8 mouse cellular contexts compared by ENCODE assay signal in genomic region chr16:20589939-20590679, GRCm38 (mm10). TPM values are rescaled to one million over a fixed set of nuclear protein-coding genes. Genes with fewer than 3 reads are reported as not detected.
DNase-seq lines count a peak whose midpoint lies in the region; ATAC-seq lines count a peak whose summit lies in the region.

No protein-coding gene starts in this region.

- ATAC-seq in kidney, embryonic 14.5 days (ENCODE audit: low FRiP score, low TSS enrichment), result peak; percentile 86
- ATAC-seq in embryonic facial prominence, embryonic 13.5 days (ENCODE audit: insufficient number of reproducible peaks, insufficient read depth, low FRiP score, low TSS enrichment, low read depth), result peak; percentile 64
- ATAC-seq in hindbrain, embryonic 13.5 days (ENCODE audit: low FRiP score), result peak; percentile 90
- peak; percentile 57 for ATAC-seq in limb, embryonic 15.5 days (ENCODE audit: insufficient number of reproducible peaks, low FRiP score, low TSS enrichment, low read depth)

- H3K4me3 ChIP-seq in kidney, embryonic 14.5 days (ENCODE audit: low read length), result peak overlapping the region; percentile 46
- H3K4me3 ChIP-seq in embryonic facial prominence, embryonic 13.5 days, result peak overlapping the region; percentile 57
- H3K4me3 ChIP-seq in hindbrain, embryonic 13.5 days, result peak overlapping the region; percentile 57
- H3K4me3 ChIP-seq in limb, embryonic 15.5 days, result peak overlapping the region; percentile 52

- peaks cover 55% of the 10 kb centered on the region for H3K27me3 ChIP-seq in kidney, embryonic 14.5 days (ENCODE audit: control insufficient read depth, insufficient read depth, low read length)
- H3K27me3 ChIP-seq in embryonic facial prominence, embryonic 13.5 days, result peaks cover 72% of the 10 kb centered on the region
- peaks cover 72% of the 10 kb centered on the region for H3K27me3 ChIP-seq in hindbrain, embryonic 13.5 days
- H3K27me3 ChIP-seq in limb, embryonic 15.5 days, result peaks cover 65% of the 10 kb centered on the region

- 2% methylated on average over 36 of the region's 39 CpGs for WGBS in kidney, embryonic 14.5 days
- WGBS in embryonic facial prominence, embryonic 13.5 days, result under 1% methylated on average over 37 of the region's 39 CpGs
- WGBS in hindbrain, embryonic 13.5 days, result under 1% methylated on average over 38 of the region's 39 CpGs
- WGBS in limb, embryonic 15.5 days, result under 1% methylated on average over 37 of the region's 39 CpGs

- DNase-seq in kidney, adult 18-20 months, result no peak
- DNase-seq in adrenal gland, postnatal 10 days, result peak; percentile 44
- peak; percentile 69 for DNase-seq in retina, postnatal 1 day
- DNase-seq in ovary, postnatal 10 days (ENCODE audit: low spot score), result no peak

- no peaks in the 10 kb centered on the region; the same call in 1 of the 2 replicates for H3K4me1 ChIP-seq in kidney, embryonic 14.5 days (ENCODE audit: control insufficient read depth, insufficient read depth, low read length)
- peaks cover 24% of the 10 kb centered on the region for H3K4me1 ChIP-seq in embryonic facial prominence, embryonic 13.5 days
- H3K4me1 ChIP-seq in hindbrain, embryonic 13.5 days (replicated peaks), result peaks cover 22% of the 10 kb centered on the region
- H3K4me1 ChIP-seq in limb, embryonic 15.5 days, result peaks cover 23% of the 10 kb centered on the region

- peak overlapping the region; percentile 49; the same call in 1 of the 2 replicates for H3K9ac ChIP-seq in kidney, embryonic 14.5 days (ENCODE audit: low read depth, low read length)
- peak overlapping the region; percentile 69 for H3K9ac ChIP-seq in embryonic facial prominence, embryonic 13.5 days
- H3K9ac ChIP-seq in hindbrain, embryonic 13.5 days, result peak overlapping the region; percentile 79
- peak overlapping the region; percentile 21 for H3K9ac ChIP-seq in limb, embryonic 15.5 days

- no peak overlapping the region for H3K27ac ChIP-seq in kidney, embryonic 14.5 days (ENCODE audit: low read depth, low read length)
- no peak overlapping the region for H3K27ac ChIP-seq in embryonic facial prominence, embryonic 13.5 days
- peak overlapping the region; percentile 64 for H3K27ac ChIP-seq in hindbrain, embryonic 13.5 days
- H3K27ac ChIP-seq in limb, embryonic 15.5 days, result no peak overlapping the region

- H3K4me2 ChIP-seq in kidney, embryonic 14.5 days (replicated peaks; ENCODE audit: low read depth, low read length), result peak overlapping the region; percentile 84
- H3K4me2 ChIP-seq in embryonic facial prominence, embryonic 13.5 days, result peak overlapping the region; percentile 89
- H3K4me2 ChIP-seq in hindbrain, embryonic 13.5 days, result peak overlapping the region; percentile 90
- H3K4me2 ChIP-seq in limb, embryonic 15.5 days, result peak overlapping the region; percentile 94

- H3K9me3 ChIP-seq in kidney, embryonic 14.5 days (ENCODE audit: control insufficient read depth, low read length), result 0 out of 2 replicates have a peak, but pooled peaks cover 2% of the 10 kb centered on the region
- H3K9me3 ChIP-seq in embryonic facial prominence, embryonic 13.5 days, result no peaks in the 10 kb centered on the region
- no peaks in the 10 kb centered on the region for H3K9me3 ChIP-seq in hindbrain, embryonic 13.5 days
- no peaks in the 10 kb centered on the region for H3K9me3 ChIP-seq in limb, embryonic 15.5 days

- H3K36me3 ChIP-seq in kidney, embryonic 14.5 days (ENCODE audit: control insufficient read depth, insufficient read depth, low read length), result no peaks in the 10 kb centered on the region
- no peaks in the 10 kb centered on the region for H3K36me3 ChIP-seq in embryonic facial prominence, embryonic 13.5 days
- no peaks in the 10 kb centered on the region for H3K36me3 ChIP-seq in hindbrain, embryonic 13.5 days
- no peaks in the 10 kb centered on the region for H3K36me3 ChIP-seq in limb, embryonic 15.5 days

RNA-seq across cellular contexts. Expression of gene Vwa5b2, which starts 0.8 kb away (rescaled TPM):
- polyA plus RNA-seq in kidney, embryonic 14.5 days (2014; fragmentation: Nextera tagmentation; extraction: Ambion mirVana), result 0.79 and 1.3 TPM in 2 replicates
- 1 to 10 TPM; 1.9 to 4.8 TPM for total RNA-seq in adrenal gland, postnatal 10 days (2021)
- polyA plus RNA-seq in embryonic facial prominence, embryonic 13.5 days (2015; fragmentation: Nextera tagmentation; extraction: Ambion mirVana), result 1.6 and 2.8 TPM in 2 replicates
- polyA plus RNA-seq in hindbrain, embryonic 13.5 days (2015; fragmentation: Nextera tagmentation; extraction: Ambion mirVana), result 13.1 and 14.1 TPM in 2 replicates
- 0.55 and 0.60 TPM in 2 replicates for polyA plus RNA-seq in limb, embryonic 15.5 days (2015; fragmentation: Nextera tagmentation; extraction: Ambion mirVana)

RNA-seq across cellular contexts. Expression of gene Eef1akmt4, which starts 21.3 kb away (rescaled TPM):
- 42.2 and 42.4 TPM in 2 replicates for polyA plus RNA-seq in kidney, embryonic 14.5 days (2014; fragmentation: Nextera tagmentation; extraction: Ambion mirVana)
- total RNA-seq in adrenal gland, postnatal 10 days (2021), result 10 to 100 TPM in 1 of 2 experiments, 1 to 10 TPM in 1; 9.3 to 10.7 TPM
- polyA plus RNA-seq in embryonic facial prominence, embryonic 13.5 days (2015; fragmentation: Nextera tagmentation; extraction: Ambion mirVana), result 30.9 and 33.5 TPM in 2 replicates
- 13.4 and 15.1 TPM in 2 replicates for polyA plus RNA-seq in hindbrain, embryonic 13.5 days (2015; fragmentation: Nextera tagmentation; extraction: Ambion mirVana)
- polyA plus RNA-seq in limb, embryonic 15.5 days (2015; fragmentation: Nextera tagmentation; extraction: Ambion mirVana), result 29.6 and 29.7 TPM in 2 replicates

RNA-seq across cellular contexts. Expression of gene Gm49333, which starts 21.3 kb away (rescaled TPM):
- not detected in 2 replicates for polyA plus RNA-seq in kidney, embryonic 14.5 days (2014; fragmentation: Nextera tagmentation; extraction: Ambion mirVana)
- total RNA-seq in adrenal gland, postnatal 10 days (2021), result not detected
- 0.41 TPM in 1 of 2 replicates, not detected in the other for polyA plus RNA-seq in embryonic facial prominence, embryonic 13.5 days (2015; fragmentation: Nextera tagmentation; extraction: Ambion mirVana)
- polyA plus RNA-seq in hindbrain, embryonic 13.5 days (2015; fragmentation: Nextera tagmentation; extraction: Ambion mirVana), result not detected in 2 replicates
- not detected in 2 replicates for polyA plus RNA-seq in limb, embryonic 15.5 days (2015; fragmentation: Nextera tagmentation; extraction: Ambion mirVana)

RNA-seq across cellular contexts. Expression of gene Alg3, which starts 21.4 kb away (rescaled TPM):
- 44.3 and 55.7 TPM in 2 replicates for polyA plus RNA-seq in kidney, embryonic 14.5 days (2014; fragmentation: Nextera tagmentation; extraction: Ambion mirVana)
- 10 to 100 TPM; 16.8 to 17.9 TPM for total RNA-seq in adrenal gland, postnatal 10 days (2021)
- polyA plus RNA-seq in embryonic facial prominence, embryonic 13.5 days (2015; fragmentation: Nextera tagmentation; extraction: Ambion mirVana), result 37.1 and 39.4 TPM in 2 replicates
- polyA plus RNA-seq in hindbrain, embryonic 13.5 days (2015; fragmentation: Nextera tagmentation; extraction: Ambion mirVana), result 41.3 and 43.3 TPM in 2 replicates
- 33.6 and 38.4 TPM in 2 replicates for polyA plus RNA-seq in limb, embryonic 15.5 days (2015; fragmentation: Nextera tagmentation; extraction: Ambion mirVana)

RNA-seq across cellular contexts. Expression of gene Camk2n2, which starts 31.0 kb away (rescaled TPM):
- 1.7 and 1.9 TPM in 2 replicates for polyA plus RNA-seq in kidney, embryonic 14.5 days (2014; fragmentation: Nextera tagmentation; extraction: Ambion mirVana)
- total RNA-seq in adrenal gland, postnatal 10 days (2021), result 10 to 100 TPM; 11.0 to 23.4 TPM
- polyA plus RNA-seq in embryonic facial prominence, embryonic 13.5 days (2015; fragmentation: Nextera tagmentation; extraction: Ambion mirVana), result 1.3 and 1.5 TPM in 2 replicates
- 23.1 and 24.9 TPM in 2 replicates for polyA plus RNA-seq in hindbrain, embryonic 13.5 days (2015; fragmentation: Nextera tagmentation; extraction: Ambion mirVana)
- 1.1 and 1.2 TPM in 2 replicates for polyA plus RNA-seq in limb, embryonic 15.5 days (2015; fragmentation: Nextera tagmentation; extraction: Ambion mirVana)

Comparison
In these comparisons a context has a peak if more than half of its experiments do, and no peak if none do; other contexts are left out.
1. H3K9ac ChIP-seq: peak in every context shown above with its lines; median percentile 79 in hindbrain, embryonic 13.5 days; 69 in embryonic facial prominence, embryonic 13.5 days; 49 in kidney, embryonic 14.5 days; 21 in limb, embryonic 15.5 days.
2. DNase-seq: peak in adrenal gland, postnatal 10 days (single experiment) and retina, postnatal 1 day (single experiment); none in kidney, adult 18-20 months (single experiment) and ovary, postnatal 10 days (single experiment).
3. Peak in every context shown above with its lines, with median percentiles within 50 percentile points of each other: ATAC-seq, H3K4me2 ChIP-seq and H3K4me3 ChIP-seq.